Mouse (Mus musculus): Measurements from ENCODE around the gene Atp8b5. TPM values are rescaled to one million over a fixed set of nuclear protein-coding genes. Genes with fewer than 3 reads are reported as not detected.

The Atp8b5 gene
- polyA plus RNA-seq, 1 experiment, result 0.77 TPM

DNA sequence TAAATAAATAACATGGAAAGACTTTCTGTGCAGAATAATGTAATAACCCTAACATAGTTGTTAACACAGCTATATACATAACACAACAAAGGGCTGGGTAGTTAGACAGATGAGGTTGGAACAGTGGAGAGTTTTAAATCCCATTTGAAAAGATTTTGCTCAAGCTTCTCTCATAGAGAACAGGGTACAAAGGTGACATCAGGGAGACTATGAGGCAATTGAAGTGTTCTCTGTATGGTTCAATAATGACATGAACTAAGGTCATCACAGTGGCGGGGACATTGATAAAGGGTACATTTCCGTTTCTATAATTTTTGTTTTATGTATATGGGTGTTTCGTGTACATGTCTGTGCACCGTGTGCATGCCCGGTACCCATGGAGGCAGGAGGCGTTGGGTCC lies 112.6 kb downstream of the Atp8b5 start:
- H3K27ac ChIP-seq (ENCODE audit: insufficient read depth, low read length), result no peak overlapping the region
- peaks cover 3% of the 10 kb centered on the region for H3K4me1 ChIP-seq (ENCODE audit: control insufficient read depth, insufficient read depth, low read length)
- no peak overlapping the region for H3K4me3 ChIP-seq (ENCODE audit: insufficient read depth, low read length)
- TF ChIP-seq POLR2A (IDR thresholded peaks at IDR 0.05; ENCODE audit: extremely low read depth, insufficient read depth, low read length), result no peak
- TF ChIP-seq CTCF (IDR thresholded peaks at IDR 0.05; ENCODE audit: extremely low read depth, insufficient read depth, low read length), result no peak

DNA sequence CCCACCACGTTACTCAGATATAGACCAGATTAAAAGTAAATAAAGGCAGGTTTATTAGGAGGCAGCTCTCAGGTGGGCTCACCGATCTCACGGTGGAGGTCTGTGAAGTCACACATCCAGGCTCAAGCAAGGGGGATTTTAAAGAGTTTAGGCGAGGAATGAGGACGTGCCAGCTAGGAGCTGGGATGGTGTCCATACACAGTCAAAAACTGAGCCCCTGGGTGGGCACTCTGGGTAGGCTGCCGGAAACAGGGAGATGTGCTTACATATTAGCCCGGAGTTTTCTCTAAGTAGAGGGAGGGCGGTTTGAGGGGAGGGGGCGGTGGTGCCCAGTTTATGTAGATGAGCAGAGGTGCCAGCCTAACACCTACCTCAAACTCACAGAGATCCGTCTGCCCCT lies 114.0 kb downstream of the Atp8b5 start:
- H3K4me1 ChIP-seq (ENCODE audit: control insufficient read depth, insufficient read depth, low read length), result peaks cover 3% of the 10 kb centered on the region
- H3K27ac ChIP-seq (ENCODE audit: insufficient read depth, low read length), result no peak overlapping the region
- H3K4me3 ChIP-seq (ENCODE audit: insufficient read depth, low read length), result peak overlapping the region; percentile 53
- TF ChIP-seq CTCF (IDR thresholded peaks at IDR 0.05; ENCODE audit: extremely low read depth, insufficient read depth, low read length), result no peak
- no peak for TF ChIP-seq POLR2A (IDR thresholded peaks at IDR 0.05; ENCODE audit: extremely low read depth, insufficient read depth, low read length)

DNA sequence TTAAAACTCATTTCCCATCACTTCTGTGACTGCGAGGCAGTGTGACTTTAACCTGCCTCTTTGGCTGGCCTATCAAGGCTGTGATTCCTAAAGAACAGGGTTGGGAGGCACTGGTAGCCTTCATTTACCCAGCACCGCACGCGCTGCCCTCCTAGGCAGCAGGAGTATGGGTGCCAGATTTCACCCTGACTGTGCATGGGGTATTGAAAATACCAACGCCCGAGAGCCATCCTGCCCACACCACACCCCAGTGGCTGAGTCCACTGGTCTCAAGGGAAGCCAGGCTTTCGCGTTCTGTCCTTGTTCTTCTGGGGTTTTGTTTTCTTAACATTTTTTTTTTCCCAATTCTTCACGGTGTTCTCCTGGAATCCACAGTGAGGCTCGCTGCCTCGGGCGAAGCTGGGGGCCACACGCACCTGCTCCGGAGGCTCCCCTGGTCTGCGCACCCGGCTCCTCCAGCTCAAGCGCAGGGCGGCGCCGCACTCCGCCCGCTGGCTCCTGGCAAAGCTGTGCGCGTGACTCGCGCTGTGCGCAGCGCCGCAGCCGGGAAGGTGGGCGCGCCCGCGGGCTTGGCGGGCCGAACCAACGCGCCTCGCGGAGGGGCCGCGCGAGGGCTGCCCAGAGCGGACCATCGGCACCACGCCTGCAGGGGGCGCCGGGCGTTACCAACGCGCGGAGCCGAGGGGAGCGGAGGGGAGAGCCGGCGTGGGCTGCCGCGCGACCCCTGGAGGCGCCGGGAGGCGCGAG lies 114.6 kb downstream of the Atp8b5 start, which contains the start of gene Rusc2:
Gene Rusc2 (plus strand): TSS at position 572 of the 747 bp plus-strand sequence.
- peak within 1 kb of the TSS; percentile 53 for H3K4me3 ChIP-seq (ENCODE audit: insufficient read depth, low read length)
- H3K4me1 ChIP-seq (ENCODE audit: control insufficient read depth, insufficient read depth, low read length), result peaks cover 3% of the 10 kb centered on the region
- peak within 1 kb of the TSS; percentile 99 for H3K27ac ChIP-seq (ENCODE audit: insufficient read depth, low read length)
- TF ChIP-seq POLR2A (IDR thresholded peaks at IDR 0.05; ENCODE audit: extremely low read depth, insufficient read depth, low read length), result peak; percentile 62
- 0 out of 2 replicates have a peak, but pooled peaks have one; percentile 8 for TF ChIP-seq CTCF (IDR thresholded peaks at IDR 0.05; ENCODE audit: extremely low read depth, insufficient read depth, low read length)

DNA sequence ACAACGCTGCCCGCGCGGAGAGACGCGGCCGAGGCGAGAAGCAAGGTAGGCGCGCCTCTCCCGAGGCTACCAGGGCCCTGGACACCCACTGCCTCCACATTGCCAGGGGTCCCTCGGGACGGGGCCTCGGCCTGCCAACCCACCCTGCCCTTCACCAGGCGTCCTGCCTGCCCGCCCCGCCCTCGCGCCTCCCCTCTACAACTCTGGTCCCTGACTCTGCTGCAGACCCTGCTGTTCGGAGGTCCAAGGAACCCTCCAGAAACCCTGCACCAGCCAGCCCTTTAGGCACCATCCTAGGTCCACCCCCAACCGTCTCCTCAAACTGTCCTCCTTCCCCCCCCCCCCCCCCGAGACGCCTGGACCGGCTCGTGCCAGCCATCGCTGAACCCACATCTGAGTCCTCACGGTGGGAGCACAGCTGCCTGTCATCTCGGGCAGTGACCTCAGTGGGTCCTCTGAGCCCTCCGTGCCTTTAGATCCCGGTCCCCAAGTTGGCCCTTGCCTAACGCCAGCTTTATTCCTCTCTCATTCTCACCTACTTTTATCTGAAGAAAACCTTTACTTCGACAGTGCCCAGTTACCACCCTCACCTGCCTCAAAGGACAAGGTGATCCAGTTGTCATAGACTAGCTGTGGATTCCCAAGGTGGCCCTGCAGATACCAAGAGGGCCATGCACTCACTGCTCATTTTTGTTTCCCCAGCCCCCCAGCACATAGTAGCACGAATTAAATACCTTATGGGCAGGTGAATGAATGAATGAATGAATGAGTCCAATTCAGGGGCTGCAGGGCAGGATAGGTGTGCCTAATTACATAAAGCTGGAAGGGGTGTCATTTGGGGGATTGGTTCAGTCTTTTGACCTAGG lies 115.4 kb downstream of the Atp8b5 start:
- Histone ChIP-seq H3K4me3 (ENCODE audit: insufficient read depth, low read length) (peak overlapping the region; percentile 53), H3K27ac (ENCODE audit: insufficient read depth, low read length) (peak overlapping the region; percentile 99), H3K4me1 (ENCODE audit: control insufficient read depth, insufficient read depth, low read length) (peaks cover 3% of the 10 kb centered on the region)
- TF ChIP-seq CTCF (IDR thresholded peaks at IDR 0.05; ENCODE audit: extremely low read depth, insufficient read depth, low read length) (no peak), POLR2A (IDR thresholded peaks at IDR 0.05; ENCODE audit: extremely low read depth, insufficient read depth, low read length) (no peak)

DNA sequence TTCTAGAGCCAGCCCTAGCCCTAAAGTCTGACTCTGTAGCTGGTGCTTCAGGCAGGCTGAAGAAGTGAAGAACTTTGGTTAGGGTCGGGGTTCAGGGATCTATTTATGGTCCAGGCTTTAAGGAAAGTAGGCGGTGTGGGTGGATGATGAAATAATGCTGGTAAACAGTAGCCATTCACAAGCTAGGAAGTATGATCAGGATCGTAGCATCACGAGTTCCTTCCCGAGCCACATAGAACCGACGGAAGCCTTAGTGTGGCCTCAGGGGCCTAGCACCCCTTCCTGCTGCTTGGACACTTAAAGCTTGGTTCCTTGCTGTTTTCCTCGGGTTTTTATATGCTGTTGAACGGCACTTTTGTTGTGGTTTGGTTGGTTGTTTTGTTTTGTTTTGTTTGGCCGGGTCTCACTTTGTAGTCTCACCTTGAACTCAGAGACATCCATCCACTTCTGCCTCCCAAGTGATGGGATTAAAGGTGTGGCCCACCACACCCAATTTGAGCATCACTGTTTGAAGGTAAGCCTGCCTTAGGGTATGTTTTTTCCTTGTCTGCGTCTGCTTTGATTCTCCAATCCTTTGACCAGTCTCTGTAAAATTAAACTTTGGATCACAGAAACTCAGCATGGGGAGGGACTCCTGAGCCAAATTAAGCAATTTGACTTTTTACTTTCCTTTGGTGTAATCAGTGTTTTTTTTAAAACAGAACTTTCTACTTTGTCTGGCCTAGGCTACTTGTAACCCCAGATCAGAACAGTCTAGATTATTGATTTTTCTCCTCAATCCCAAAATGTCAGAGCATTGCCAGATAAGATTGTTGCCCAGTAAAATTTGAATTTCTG lies 116.5 kb downstream of the Atp8b5 start:
- peak overlapping the region; percentile 53 for H3K4me3 ChIP-seq (ENCODE audit: insufficient read depth, low read length)
- TF ChIP-seq CTCF (IDR thresholded peaks at IDR 0.05; ENCODE audit: extremely low read depth, insufficient read depth, low read length) (no peak), POLR2A (IDR thresholded peaks at IDR 0.05; ENCODE audit: extremely low read depth, insufficient read depth, low read length) (no peak)
- H3K4me1 ChIP-seq (ENCODE audit: control insufficient read depth, insufficient read depth, low read length), result peaks cover 3% of the 10 kb centered on the region
- peak overlapping the region; percentile 8 for H3K27ac ChIP-seq (ENCODE audit: insufficient read depth, low read length)

DNA sequence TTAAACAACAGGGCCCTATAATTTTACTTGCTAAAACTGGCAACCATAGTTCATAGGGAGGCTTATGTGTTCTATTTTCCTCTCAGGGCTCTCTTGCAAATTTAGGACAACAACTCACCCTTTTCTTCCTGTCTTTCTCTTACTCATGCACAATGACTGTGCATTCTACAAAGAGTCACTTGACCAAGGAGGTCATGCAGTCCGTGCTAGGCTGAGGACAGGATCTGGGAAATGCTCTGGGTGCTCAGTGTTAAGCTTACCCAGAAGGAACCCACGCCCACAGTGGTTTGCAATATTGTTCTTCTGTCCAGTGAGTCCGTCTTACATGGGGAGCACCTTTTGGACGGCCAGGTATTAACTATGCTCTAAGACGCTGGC lies 117.1 kb downstream of the Atp8b5 start:
- peaks cover 3% of the 10 kb centered on the region for H3K4me1 ChIP-seq (ENCODE audit: control insufficient read depth, insufficient read depth, low read length)
- TF ChIP-seq POLR2A (IDR thresholded peaks at IDR 0.05; ENCODE audit: extremely low read depth, insufficient read depth, low read length) (no peak), CTCF (IDR thresholded peaks at IDR 0.05; ENCODE audit: extremely low read depth, insufficient read depth, low read length) (no peak)
- H3K27ac ChIP-seq (ENCODE audit: insufficient read depth, low read length), result peak overlapping the region; percentile 55; the same call in 1 of the 2 replicates
- H3K4me3 ChIP-seq (ENCODE audit: insufficient read depth, low read length), result peak overlapping the region; percentile 32; the same call in 1 of the 2 replicates

DNA sequence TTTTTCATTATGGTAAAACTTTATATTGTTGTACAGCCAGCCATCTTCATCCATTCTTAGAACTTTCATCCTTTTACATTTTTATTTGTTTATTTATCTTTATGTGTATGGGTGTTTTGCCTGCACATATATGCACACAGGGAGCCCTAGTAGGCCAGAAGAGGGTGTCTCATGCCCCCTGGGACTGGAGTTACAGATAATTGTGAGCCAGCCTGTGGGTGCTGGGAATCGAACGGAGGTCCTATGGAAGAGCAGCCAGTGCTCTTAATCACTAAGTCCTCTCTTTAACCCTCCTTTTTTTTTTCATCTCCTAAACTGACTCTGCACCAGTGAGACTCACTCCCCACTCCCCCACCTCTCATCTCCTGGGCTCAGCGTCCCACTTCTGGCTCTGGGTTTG lies 117.6 kb downstream of the Atp8b5 start:
- H3K27ac ChIP-seq (ENCODE audit: insufficient read depth, low read length), result no peak overlapping the region; the same call in 1 of the 2 replicates
- H3K4me1 ChIP-seq (ENCODE audit: control insufficient read depth, insufficient read depth, low read length), result peaks cover 3% of the 10 kb centered on the region
- H3K4me3 ChIP-seq (ENCODE audit: insufficient read depth, low read length), result no peak overlapping the region; the same call in 1 of the 2 replicates
- TF ChIP-seq CTCF (IDR thresholded peaks at IDR 0.05; ENCODE audit: extremely low read depth, insufficient read depth, low read length), result no peak
- TF ChIP-seq POLR2A (IDR thresholded peaks at IDR 0.05; ENCODE audit: extremely low read depth, insufficient read depth, low read length), result no peak

DNA sequence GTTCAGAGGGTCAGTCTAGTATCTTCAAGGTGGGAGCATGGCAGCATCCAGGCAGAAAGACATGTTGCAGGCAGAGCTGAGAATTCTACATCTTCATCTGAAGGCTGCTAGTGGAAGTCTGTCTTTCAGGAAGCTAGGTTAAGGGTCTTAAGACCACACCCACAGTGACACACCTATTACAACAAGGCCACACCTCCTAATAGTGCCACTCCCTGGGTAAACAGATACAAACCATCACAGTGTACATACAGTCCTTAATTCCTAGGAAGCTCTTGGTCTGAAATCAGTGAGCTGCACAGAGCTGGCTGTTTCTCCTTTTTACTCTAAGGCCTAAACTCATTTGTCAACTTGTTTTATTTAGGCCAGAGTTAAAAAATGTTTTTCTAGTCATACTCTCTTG lies 120.0 kb downstream of the Atp8b5 start:
- no peak overlapping the region for H3K4me3 ChIP-seq (ENCODE audit: insufficient read depth, low read length)
- no peak overlapping the region for H3K27ac ChIP-seq (ENCODE audit: insufficient read depth, low read length)
- TF ChIP-seq POLR2A (IDR thresholded peaks at IDR 0.05; ENCODE audit: extremely low read depth, insufficient read depth, low read length), result no peak
- TF ChIP-seq CTCF (IDR thresholded peaks at IDR 0.05; ENCODE audit: extremely low read depth, insufficient read depth, low read length), result no peak
- peaks cover 6% of the 10 kb centered on the region for H3K4me1 ChIP-seq (ENCODE audit: control insufficient read depth, insufficient read depth, low read length)

DNA sequence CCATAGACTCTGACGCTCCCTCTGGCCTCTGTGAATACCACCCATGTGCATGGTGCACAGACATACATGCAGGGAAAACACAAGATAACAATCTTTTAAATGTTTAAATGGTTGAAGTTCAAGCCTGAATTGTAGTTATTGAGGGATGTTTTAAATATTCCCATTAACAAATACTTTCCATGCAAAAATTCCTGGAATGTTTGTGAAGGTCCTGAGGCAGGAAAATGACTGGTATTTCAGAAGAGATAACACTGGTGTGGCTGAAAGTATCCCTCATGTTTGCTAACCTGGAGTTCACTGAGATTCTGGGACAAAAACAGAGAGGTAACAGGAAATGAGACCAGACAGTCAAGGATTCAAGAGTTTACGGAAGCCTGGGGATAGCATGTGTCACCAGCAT lies 122.4 kb downstream of the Atp8b5 start:
- TF ChIP-seq POLR2A (IDR thresholded peaks at IDR 0.05; ENCODE audit: extremely low read depth, insufficient read depth, low read length) (no peak), CTCF (IDR thresholded peaks at IDR 0.05; ENCODE audit: extremely low read depth, insufficient read depth, low read length) (no peak)
- Histone ChIP-seq H3K4me1 (ENCODE audit: control insufficient read depth, insufficient read depth, low read length) (peaks cover 8% of the 10 kb centered on the region), H3K27ac (ENCODE audit: insufficient read depth, low read length) (no peak overlapping the region), H3K4me3 (ENCODE audit: insufficient read depth, low read length) (no peak overlapping the region)

Data from cortical plate, adult 2 months (tissue).